Mouse (Mus musculus): Measurements from ENCODE around the gene Arhgap4. TPM values are rescaled to one million over a fixed set of nuclear protein-coding genes. Genes with fewer than 3 reads are reported as not detected.

Arhgap4 gene
- polyA plus RNA-seq, 2 experiments: 3.5 to 7.8 TPM

GRCm38 (mm10) chrX:73954988-73955387, 33.3 kb upstream of the Arhgap4 start:
- no peak overlapping the region for H3K4me3 ChIP-seq (ENCODE audit: insufficient read depth in 1 of 2, low read depth in 2 of 2, low read length in 2 of 2)
- H3K9ac ChIP-seq (replicated peaks): no peak overlapping the region
- no peaks in the 10 kb centered on the region for H3K4me1 ChIP-seq (replicated peaks; ENCODE audit: control insufficient read depth in 2 of 2, insufficient read depth in 2 of 2, low read length in 1 of 2)
- H3K27ac ChIP-seq: no peak overlapping the region
- ATAC-seq (ENCODE audit: insufficient read depth) (no peak), DNase-seq (ENCODE audit: low read depth in 3 of 3, low spot score in 3 of 3) (no peak)
- no peaks in the 10 kb centered on the region for H3K9me3 ChIP-seq (ENCODE audit: control insufficient read depth, low read length)
- WGBS (ENCODE audit: insufficient replicate concordance): 85% methylated on average over 6 of the region's 6 CpGs
- peaks cover 98% of the 10 kb centered on the region for H3K36me3 ChIP-seq (replicated peaks; ENCODE audit: control insufficient read depth, insufficient read depth, low read depth)
- H3K27me3 ChIP-seq (ENCODE audit: control insufficient read depth, insufficient read depth, low read length): no peaks in the 10 kb centered on the region
- H3K4me2 ChIP-seq (ENCODE audit: low read depth): no peak overlapping the region
- TF ChIP-seq EP300 (IDR thresholded peaks at IDR 0.05; ENCODE audit: low read depth) (no peak), CTCF (IDR thresholded peaks at IDR 0.05; ENCODE audit: low read depth) (no peak)

- Histone ChIP-seq H3K27ac (no peak overlapping the region), H3K9ac (replicated peaks) (no peak overlapping the region), H3K4me2 (ENCODE audit: low read depth) (no peak overlapping the region), H3K36me3 (replicated peaks; ENCODE audit: control insufficient read depth, insufficient read depth, low read depth) (peaks cover 95% of the 10 kb centered on the region), H3K4me1 (replicated peaks; ENCODE audit: control insufficient read depth in 2 of 2, insufficient read depth in 2 of 2, low read length in 1 of 2) (no peaks in the 10 kb centered on the region), H3K4me3 (ENCODE audit: insufficient read depth in 1 of 2, low read depth in 2 of 2, low read length in 2 of 2) (no peak overlapping the region), H3K9me3 (ENCODE audit: control insufficient read depth, low read length) (no peaks in the 10 kb centered on the region), H3K27me3 (ENCODE audit: control insufficient read depth, insufficient read depth, low read length) (no peaks in the 10 kb centered on the region)
- WGBS (ENCODE audit: insufficient replicate concordance): 67% methylated on average over 5 of the region's 5 CpGs
- DNase-seq (ENCODE audit: low read depth in 3 of 3, low spot score in 3 of 3) (no peak), ATAC-seq (ENCODE audit: insufficient read depth) (no peak)
- TF ChIP-seq CTCF (IDR thresholded peaks at IDR 0.05; ENCODE audit: low read depth) (no peak), EP300 (IDR thresholded peaks at IDR 0.05; ENCODE audit: low read depth) (no peak)
Observed at GRCm38 (mm10) chrX:73952603-73953002, 30.9 kb upstream of the Arhgap4 start.

- H3K4me1 ChIP-seq (replicated peaks; ENCODE audit: control insufficient read depth in 2 of 2, insufficient read depth in 2 of 2, low read length in 1 of 2): no peaks in the 10 kb centered on the region
- H3K4me3 ChIP-seq (ENCODE audit: insufficient read depth in 1 of 2, low read depth in 2 of 2, low read length in 2 of 2): no peak overlapping the region
- H3K27ac ChIP-seq: no peak overlapping the region
- WGBS (ENCODE audit: insufficient replicate concordance): 81% methylated on average over 10 of the region's 10 CpGs
- H3K27me3 ChIP-seq (ENCODE audit: control insufficient read depth, insufficient read depth, low read length): no peaks in the 10 kb centered on the region
- no peak for TF ChIP-seq CTCF (IDR thresholded peaks at IDR 0.05; ENCODE audit: low read depth)
- no peak overlapping the region for H3K9ac ChIP-seq (replicated peaks)
- H3K36me3 ChIP-seq (replicated peaks; ENCODE audit: control insufficient read depth, insufficient read depth, low read depth): peaks cover 93% of the 10 kb centered on the region
- ATAC-seq (ENCODE audit: insufficient read depth): no peak
- H3K9me3 ChIP-seq (ENCODE audit: control insufficient read depth, low read length): no peaks in the 10 kb centered on the region
- no peak overlapping the region for H3K4me2 ChIP-seq (ENCODE audit: low read depth)
- DNase-seq (ENCODE audit: low read depth in 3 of 3, low spot score in 3 of 3): no peak
Observed at GRCm38 (mm10) chrX:73949341-73949740, 27.7 kb upstream of the Arhgap4 start.

- ATAC-seq (ENCODE audit: insufficient read depth) (peak; percentile 30; the same call in 1 of the 2 replicates), DNase-seq (ENCODE audit: low read depth in 3 of 3, low spot score in 3 of 3) (no peak)
- H3K9ac ChIP-seq (replicated peaks): no peak overlapping the region
- H3K27me3 ChIP-seq (ENCODE audit: control insufficient read depth, insufficient read depth, low read length): no peaks in the 10 kb centered on the region
- no peak overlapping the region for H3K27ac ChIP-seq
- no peak overlapping the region for H3K4me2 ChIP-seq (ENCODE audit: low read depth)
- H3K36me3 ChIP-seq (replicated peaks; ENCODE audit: control insufficient read depth, insufficient read depth, low read depth): peaks cover 93% of the 10 kb centered on the region
- no peaks in the 10 kb centered on the region for H3K9me3 ChIP-seq (ENCODE audit: control insufficient read depth, low read length)
- 24% methylated on average over 4 of the region's 4 CpGs for WGBS (ENCODE audit: insufficient replicate concordance)
- peak; percentile 84 for TF ChIP-seq CTCF (IDR thresholded peaks at IDR 0.05; ENCODE audit: low read depth)
- TF ChIP-seq EP300 (IDR thresholded peaks at IDR 0.05; ENCODE audit: low read depth): no peak
- H3K4me3 ChIP-seq (ENCODE audit: insufficient read depth in 1 of 2, low read depth in 2 of 2, low read length in 2 of 2): no peak overlapping the region
- no peaks in the 10 kb centered on the region for H3K4me1 ChIP-seq (replicated peaks; ENCODE audit: control insufficient read depth in 2 of 2, insufficient read depth in 2 of 2, low read length in 1 of 2)
Observed at GRCm38 (mm10) chrX:73948647-73949046, 27.0 kb upstream of the Arhgap4 start.

GRCm38 (mm10) chrX:73946896-73947295, 25.2 kb upstream of the Arhgap4 start:
- 81% methylated on average over 6 of the region's 6 CpGs for WGBS (ENCODE audit: insufficient replicate concordance)
- Histone ChIP-seq H3K9me3 (ENCODE audit: control insufficient read depth, low read length) (no peaks in the 10 kb centered on the region), H3K4me3 (ENCODE audit: insufficient read depth in 1 of 2, low read depth in 2 of 2, low read length in 2 of 2) (no peak overlapping the region), H3K9ac (replicated peaks) (no peak overlapping the region), H3K36me3 (replicated peaks; ENCODE audit: control insufficient read depth, insufficient read depth, low read depth) (peaks cover 93% of the 10 kb centered on the region), H3K27ac (no peak overlapping the region), H3K4me2 (ENCODE audit: low read depth) (no peak overlapping the region), H3K4me1 (replicated peaks; ENCODE audit: control insufficient read depth in 2 of 2, insufficient read depth in 2 of 2, low read length in 1 of 2) (no peaks in the 10 kb centered on the region), H3K27me3 (ENCODE audit: control insufficient read depth, insufficient read depth, low read length) (no peaks in the 10 kb centered on the region)
- no peak for TF ChIP-seq EP300 (IDR thresholded peaks at IDR 0.05; ENCODE audit: low read depth)
- no peak for TF ChIP-seq CTCF (IDR thresholded peaks at IDR 0.05; ENCODE audit: low read depth)
- DNase-seq (ENCODE audit: low read depth in 3 of 3, low spot score in 3 of 3) (no peak), ATAC-seq (ENCODE audit: insufficient read depth) (no peak)
